In the genomic region with DNA sequence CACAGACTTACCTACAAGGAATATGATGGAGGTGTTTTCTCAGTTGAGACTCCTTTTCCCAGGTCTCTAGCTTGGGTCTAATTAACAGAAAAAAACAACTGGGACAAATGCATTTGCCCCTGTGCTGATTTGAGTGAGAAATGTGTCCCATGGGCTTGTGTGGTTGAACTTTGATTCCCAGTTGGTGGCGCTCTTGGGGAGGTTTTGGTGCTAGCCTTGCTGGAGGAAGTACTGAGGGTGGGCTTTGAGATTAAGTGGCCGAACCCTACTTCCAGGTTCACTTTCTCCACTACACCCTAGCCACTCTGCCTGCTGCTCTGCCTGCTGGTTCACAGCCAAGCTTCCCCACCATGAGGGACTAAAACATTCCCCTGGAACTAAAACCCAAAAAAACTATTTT, we compare ENCODE assay signal across 13 mouse cellular contexts. TPM values are rescaled to one million over a fixed set of nuclear protein-coding genes. Genes with fewer than 3 reads are reported as not detected.
DNase-seq lines count a peak whose midpoint lies in the region; ATAC-seq and TF ChIP-seq lines count a peak whose summit lies in the region.
"Had no signal": no experiment of that assay in that cellular context is flagged by ENCODE, and none has a peak within 500 bp of the region (broad histone marks: within the 10 kb centered on the region; RNA-seq: fewer than 3 reads in every experiment).

No protein-coding gene starts in this region.

- no peak overlapping the region for H3K4me2 ChIP-seq in forebrain, embryonic 11.5 days (ENCODE audit: low read depth, low read length, severe bottlenecking)
- H3K4me2 ChIP-seq in forebrain, embryonic 13.5 days, result no peak overlapping the region
- no peak overlapping the region for H3K4me2 ChIP-seq in CH12.LX (ENCODE audit: insufficient read depth, low read depth, poor library complexity, severe bottlenecking)
- H3K4me2 ChIP-seq: heart, embryonic 11.5 days; midbrain, embryonic 13.5 days; neural tube, embryonic 13.5 days had no signal

- in situ Hi-C loops in CH12.LX (cut with MboI; ENCODE audit: low pct_ligation_motif_present, low pct_unique_long_range_greater_than_20kb, low sequenced_read_pairs), result no loop called here

- peak; percentile 55 for TF ChIP-seq RAD21 in CH12.LX (IDR thresholded peaks at IDR 0.05; ENCODE audit: low read depth, low read length)

- DNase-seq in forebrain, embryonic 11.5 days (ENCODE audit: low spot score), result peak; percentile 61
- DNase-seq in CH12.LX (ENCODE audit: extremely low read depth), result peak; percentile 18
- peak; percentile 10 for DNase-seq in splenic B cell, adult 2 months (ENCODE audit: low read depth, low spot score)
- DNase-seq in adrenal gland, postnatal 10 days, result no peak
- no peak for DNase-seq in heart, adult 9 months (ENCODE audit: low spot score in 2 of 2)
- DNase-seq: kidney, postnatal 36 days had no signal

- TF ChIP-seq POLR2A in CH12.LX (IDR thresholded peaks at IDR 0.05; ENCODE audit: low read depth, low read length), result no peak
- no peak for TF ChIP-seq POLR2A in bone marrow macrophage, adult 2 months (IDR thresholded peaks at IDR 0.05; ENCODE audit: borderline replicate concordance, low read depth, low read length)

- no peaks in the 10 kb centered on the region for H3K27me3 ChIP-seq in forebrain, embryonic 11.5 days (ENCODE audit: control insufficient read depth, insufficient read depth, low read length)
- H3K27me3 ChIP-seq in forebrain, embryonic 13.5 days, result 0 out of 2 replicates have a peak, but pooled peaks cover 2% of the 10 kb centered on the region
- no peaks in the 10 kb centered on the region for H3K27me3 ChIP-seq in CH12.LX (replicated peaks)
- H3K27me3 ChIP-seq in splenic B cell, adult 2 months (ENCODE audit: control insufficient read depth, insufficient read depth, low read length, poor library complexity, severe bottlenecking), result no peaks in the 10 kb centered on the region

- dilution Hi-C loops in CH12.LX (cut with MboI; ENCODE audit: extremely low pct_ligation_motif_present, extremely low pct_unique_long_range_greater_than_20kb, low sequenced_read_pairs), result no loop called here

- 3% methylated on average over 2 of the region's 2 CpGs for WGBS in forebrain, embryonic 11.5 days
- 11% methylated on average over 2 of the region's 2 CpGs for WGBS in forebrain, embryonic 13.5 days

- H3K4me3 ChIP-seq in forebrain, embryonic 11.5 days (ENCODE audit: low read depth, low read length), result no peak overlapping the region
- no peak overlapping the region for H3K4me3 ChIP-seq in forebrain, embryonic 13.5 days
- H3K4me3 ChIP-seq in CH12.LX (replicated peaks in 1 of 3; ENCODE audit: low read depth in 2 of 3, low read length in 2 of 3, poor library complexity in 1 of 3), result no peak overlapping the region
- H3K4me3 ChIP-seq in bone marrow macrophage, adult 2 months (ENCODE audit: insufficient read depth, low read length), result no peak overlapping the region
- H3K4me3 ChIP-seq: midbrain, embryonic 13.5 days; neural tube, embryonic 13.5 days had no signal

- no peak overlapping the region for H3K9ac ChIP-seq in forebrain, embryonic 11.5 days (ENCODE audit: low read length)
- H3K9ac ChIP-seq in forebrain, embryonic 13.5 days, result no peak overlapping the region
- no peak overlapping the region for H3K9ac ChIP-seq in CH12.LX (ENCODE audit: insufficient read depth, low read depth)
- H3K9ac ChIP-seq: midbrain, embryonic 13.5 days; neural tube, embryonic 13.5 days had no signal

- no peaks in the 10 kb centered on the region for H3K36me3 ChIP-seq in forebrain, embryonic 11.5 days (ENCODE audit: control insufficient read depth, insufficient read depth, low read length)
- H3K36me3 ChIP-seq in forebrain, embryonic 13.5 days (ENCODE audit: poor library complexity, severe bottlenecking), result no peaks in the 10 kb centered on the region
- H3K36me3 ChIP-seq in CH12.LX (replicated peaks in 1 of 2; ENCODE audit: control insufficient read depth in 1 of 2, insufficient read depth in 1 of 2, low read length in 1 of 2), result no peaks in the 10 kb centered on the region
- H3K36me3 ChIP-seq in splenic B cell, adult 2 months (ENCODE audit: control insufficient read depth, insufficient read depth, low read length, poor library complexity, severe bottlenecking), result no peaks in the 10 kb centered on the region
- H3K36me3 ChIP-seq: midbrain, embryonic 13.5 days; neural tube, embryonic 13.5 days had no signal

- no peak for ATAC-seq in forebrain, embryonic 11.5 days (replicated peaks; ENCODE audit: low FRiP score)
- ATAC-seq in forebrain, embryonic 13.5 days, result no peak
- ATAC-seq in megakaryocyte progenitor cell, adult 5-6 weeks (replicated peaks; ENCODE audit: poor library complexity), result no peak
- ATAC-seq: intestine, postnatal 0 days; midbrain, embryonic 13.5 days had no signal

- no peak for TF ChIP-seq EP300 in CH12.LX (IDR thresholded peaks at IDR 0.05; ENCODE audit: low read length)

- peaks cover 1% of the 10 kb centered on the region; the same call in 1 of the 2 replicates for H3K79me2 ChIP-seq in CH12.LX (replicated peaks; ENCODE audit: control insufficient read depth, extremely low read depth, insufficient read depth, poor library complexity, severe bottlenecking)

- peak in 1 of 2 experiments; percentile 62; a peak in 2 of 4 replicates for TF ChIP-seq CTCF in CH12.LX (conservative IDR thresholded peaks at IDR 0.05 in 1 of 2, IDR thresholded peaks at IDR 0.05 in 1 of 2; ENCODE audit: low read depth in 2 of 2, low read length in 2 of 2)
- TF ChIP-seq CTCF in bone marrow macrophage, adult 2 months (IDR thresholded peaks at IDR 0.05; ENCODE audit: low read depth, low read length), result 0 out of 2 replicates have a peak, but pooled peaks have one; percentile 20

- H3K4me1 ChIP-seq in forebrain, embryonic 11.5 days (replicated peaks; ENCODE audit: control insufficient read depth, insufficient read depth, low read length), result peaks cover 10% of the 10 kb centered on the region; the same call in 1 of the 2 replicates
- peaks cover 23% of the 10 kb centered on the region for H3K4me1 ChIP-seq in forebrain, embryonic 13.5 days
- peaks cover 3 to 15% of the 10 kb centered on the region in 2 experiments for H3K4me1 ChIP-seq in CH12.LX (ENCODE audit: control insufficient read depth in 1 of 2, insufficient read depth in 2 of 2)
- H3K4me1 ChIP-seq in bone marrow macrophage, adult 2 months (ENCODE audit: control insufficient read depth, insufficient read depth, low read length), result peaks cover 6% of the 10 kb centered on the region; the same call in 1 of the 2 replicates

- no peak overlapping the region for H3K27ac ChIP-seq in forebrain, embryonic 11.5 days (ENCODE audit: low read depth, low read length)
- no peak overlapping the region for H3K27ac ChIP-seq in forebrain, embryonic 13.5 days
- no peak overlapping the region for H3K27ac ChIP-seq in CH12.LX (ENCODE audit: insufficient read depth, low read depth)
- no peak overlapping the region for H3K27ac ChIP-seq in bone marrow macrophage, adult 2 months (ENCODE audit: insufficient read depth, low read depth, low read length)
- H3K27ac ChIP-seq: midbrain, embryonic 13.5 days; neural tube, embryonic 13.5 days had no signal

- no peaks in the 10 kb centered on the region for H3K9me3 ChIP-seq in forebrain, embryonic 11.5 days (ENCODE audit: control insufficient read depth, low read length)
- H3K9me3 ChIP-seq in forebrain, embryonic 13.5 days (replicated peaks), result no peaks in the 10 kb centered on the region
- no peaks in the 10 kb centered on the region for H3K9me3 ChIP-seq in CH12.LX (replicated peaks; ENCODE audit: low read length)
- H3K9me3 ChIP-seq: midbrain, embryonic 13.5 days; neural tube, embryonic 13.5 days had no signal

TF ChIP-seq in CH12.LX, 34 proteins besides CTCF, POLR2A, EP300 and RAD21:
- no peak for TF ChIP-seq TCF12 (IDR thresholded peaks at IDR 0.05; ENCODE audit: low read depth, low read length)
- peak; percentile 45 for TF ChIP-seq SMC3 (IDR thresholded peaks at IDR 0.05; ENCODE audit: low read depth, low read length)

RNA-seq across cellular contexts. Expression of gene Metap1d, which starts 3.5 kb away (rescaled TPM):
- polyA plus RNA-seq in forebrain, embryonic 11.5 days (2014; fragmentation: Nextera tagmentation; extraction: Ambion mirVana), result 36.5 and 39.7 TPM in 2 replicates
- polyA plus RNA-seq in forebrain, embryonic 13.5 days (2015; fragmentation: Nextera tagmentation; extraction: Ambion mirVana), result 38.1 and 46.4 TPM in 2 replicates
- total RNA-seq in CH12.LX (2012; rRNA removed) (19.7 and 21.5 TPM in 2 replicates), CH12.LX (2014; rRNA removed) (18.9 and 19.5 TPM in 2 replicates)
- polyA plus RNA-seq in CH12.LX (2012; ENCODE audit: insufficient read length, low read depth), result 28.3 and 28.4 TPM in 2 replicates
- 32.5 and 36.9 TPM in 2 replicates for polyA plus RNA-seq in bone marrow macrophage, adult 2 months (2012; ENCODE audit: insufficient read depth, insufficient read length, missing spikeins)
- total RNA-seq in adrenal gland, postnatal 10 days (2021), result 10 to 100 TPM; 32.7 to 46.6 TPM
- 30.3 and 39.8 TPM in 2 replicates for total RNA-seq in megakaryocyte progenitor cell, adult 5-6 weeks (2015)
- 21.3 and 24.7 TPM in 2 replicates for total RNA-seq in megakaryocyte progenitor cell, adult 5-6 weeks (2017)

Comparison
In these comparisons a context has a peak if more than half of its experiments do, and no peak if none do; other contexts are left out.
1. DNase-seq: peak in forebrain, embryonic 11.5 days (single experiment), CH12.LX (single experiment) and splenic B cell, adult 2 months (single experiment); none in adrenal gland, postnatal 10 days (single experiment) and heart, adult 9 months (0 of 2).